Mouse (Mus musculus) heart, adult 2 months (tissue): Measurements from ENCODE around the gene Car5b. TPM values are rescaled to one million over a fixed set of nuclear protein-coding genes. Genes with fewer than 3 reads are reported as not detected.

Source experiments
- DNase-seq, 2 experiments: peaks; one replicate each; pipeline ENCODE4 v3.0.0; 2021
- H3K27ac ChIP-seq: fragments of 200-600 bp; 2 replicates; pipeline ENCODE4 v1.8.1; 2022
- H3K27me3 ChIP-seq: fragments of 200-500 bp; 2 replicates; pipeline ENCODE4 v1.6.1; 2012; ENCODE audit warnings: mild to moderate bottlenecking, low read length, inconsistent platforms, mixed read lengths; ENCODE audit not compliant: control insufficient read depth, insufficient read depth
- H3K36me3 ChIP-seq: fragments of 200-500 bp; 2 replicates; pipeline ENCODE4 v1.6.1; 2012; ENCODE audit warnings: low read length, inconsistent platforms; ENCODE audit not compliant: control insufficient read depth, insufficient read depth
- H3K4me1 ChIP-seq: fragments of 200-500 bp; 2 replicates; pipeline ENCODE4 v1.6.1; 2011; ENCODE audit warnings: low read length; ENCODE audit not compliant: control insufficient read depth, insufficient read depth
- H3K4me3 ChIP-seq: fragments of 200-600 bp; 2 replicates; pipeline ENCODE4 v1.8.1; 2022
- H3K79me2 ChIP-seq: fragments of 200-500 bp; replicated peaks from 2 replicates; pipeline ENCODE4 v1.6.1; 2012; ENCODE audit warnings: mild to moderate bottlenecking, inconsistent platforms, low read length, moderate library complexity, mixed read lengths; ENCODE audit not compliant: control insufficient read depth, insufficient read depth
- H3K9ac ChIP-seq: fragments of 200-500 bp; 2 replicates; pipeline ENCODE4 v1.6.1; 2012; ENCODE audit warnings: low read depth, mild to moderate bottlenecking, control low read depth, inconsistent platforms, low read length, mixed read lengths
- CTCF ChIP-seq: fragments of 200-600 bp; IDR thresholded peaks from 2 replicates; pipeline ENCODE4 v1.8.1; 2022; ENCODE audit warnings: antibody characterized with exemption, mild to moderate bottlenecking, moderate library complexity
- EP300 ChIP-seq: fragments of 200-500 bp; IDR thresholded peaks from 2 replicates; pipeline ENCODE4 v1.6.1; 2011; ENCODE audit warnings: low read depth, low read length, control low read depth; ENCODE audit not compliant: insufficient read depth
- POLR2A ChIP-seq: fragments of 200-500 bp; IDR thresholded peaks from 2 replicates; pipeline ENCODE4 v1.6.1; 2011; ENCODE audit warnings: mild to moderate bottlenecking, low read depth, low read length, control low read depth; ENCODE audit not compliant: insufficient read depth
- whole genome bisulfite sequencing: fragments of 180-500 bp; shearing (Covaris S2); methylation state at CpG from one replicate; pipeline ENCODE4 v1.1.7; 2018; 5-methylcytosine and 5-hydroxymethylcytosine counted together
- intact Hi-C: fragments of 180-260 bp; cut with DNase I; formaldehyde crosslinking; loops from one replicate; pipeline ENCODE4 v1.15.1; 2025
- polyA plus RNA-seq: library from polyadenylated mRNA; depleted of rRNA; stranded (reverse); fragments of >200 nt; gene quantifications from 2 replicates; pipeline ENCODE4 v1.2.3, GENCODE M21; 2012; rRNA removed
- total RNA-seq, 2 experiments: library from RNA; stranded (reverse); gene quantifications; 2 replicates each; pipeline ENCODE4 v1.2.3; 2021

Car5b gene
- total and polyA plus RNA-seq, 3 experiments, result 0.55 to 3.1 (median 1.2) TPM

- Histone ChIP-seq H3K27me3 (no peaks in the 10 kb centered on the region), H3K9ac (no peak overlapping the region), H3K36me3 (no peaks in the 10 kb centered on the region), H3K4me3 (no peak overlapping the region), H3K79me2 (no peaks in the 10 kb centered on the region), H3K4me1 (no peaks in the 10 kb centered on the region), H3K27ac (no peak overlapping the region)
- DNase-seq, result no peak
- WGBS, result 73% methylated on average over 8 of the region's 8 CpGs
- TF ChIP-seq CTCF, result no peak
- no peak for TF ChIP-seq EP300
- no peak for TF ChIP-seq POLR2A
- intact Hi-C loops, result no loop called here
Measured at GRCm38 (mm10) chrX:163934731-163935130, 93.1 kb downstream of the Car5b start.

GRCm38 (mm10) chrX:163929550-163929949, 98.2 kb downstream of the Car5b start:
- Histone ChIP-seq H3K4me3 (no peak overlapping the region), H3K9ac (no peak overlapping the region), H3K27me3 (no peaks in the 10 kb centered on the region), H3K27ac (no peak overlapping the region), H3K36me3 (no peaks in the 10 kb centered on the region), H3K79me2 (no peaks in the 10 kb centered on the region), H3K4me1 (no peaks in the 10 kb centered on the region)
- no peak for DNase-seq
- intact Hi-C loops, result no loop called here
- TF ChIP-seq POLR2A (no peak), EP300 (no peak), CTCF (no peak)

Other genes starting within 250 kb of the Car5b start
- 10 to 100 TPM; 21.5 to 26.2 TPM for gene Ap1s2, start 119.0 kb downstream of the Car5b start, total RNA-seq
- gene Ap1s2, start 119.0 kb downstream of the Car5b start, polyA plus RNA-seq, result 8.0 and 10.1 TPM in 2 replicates
- gene Zrsr2, start 69.3 kb downstream of the Car5b start, total RNA-seq, result 10 to 100 TPM in 1 of 2 experiments, 1 to 10 TPM in 1; 7.9 to 12.9 TPM
- gene Zrsr2, start 69.3 kb downstream of the Car5b start, polyA plus RNA-seq, result 3.6 and 5.5 TPM in 2 replicates
- gene Siah1b, start 48.5 kb upstream of the Car5b start, total RNA-seq, result 1 to 10 TPM; 2.8 to 4.3 TPM
- 4.8 and 6.5 TPM in 2 replicates for gene Siah1b, start 48.5 kb upstream of the Car5b start, polyA plus RNA-seq
- gene Cltrn, start 60.8 kb upstream of the Car5b start, total RNA-seq, result not detected
- gene Cltrn, start 60.8 kb upstream of the Car5b start, polyA plus RNA-seq, result not detected in 2 replicates
- gene Ace2, start 111.3 kb upstream of the Car5b start, total RNA-seq, result 1 to 10 TPM; 1.1 to 1.6 TPM
- 0.51 and 1.0 TPM in 2 replicates for gene Ace2, start 111.3 kb upstream of the Car5b start, polyA plus RNA-seq
- 1 to 10 TPM; 2.0 to 2.3 TPM for gene Bmx, start 230.2 kb upstream of the Car5b start, total RNA-seq
- 1.2 and 2.0 TPM in 2 replicates for gene Bmx, start 230.2 kb upstream of the Car5b start, polyA plus RNA-seq
- 1 to 10 TPM; 6.3 to 6.6 TPM for gene Pir, start 241.4 kb upstream of the Car5b start, total RNA-seq
- gene Pir, start 241.4 kb upstream of the Car5b start, polyA plus RNA-seq, result 2.8 and 2.9 TPM in 2 replicates